Mouse (Mus musculus): ENCODE results near the gene Cabp4.

GRCm38 (mm10) chr19:4118350-4118749 lies 25.5 kb downstream of the Cabp4 start:
- no peak for TF ChIP-seq CTCF (IDR thresholded peaks at IDR 0.05)
- TF ChIP-seq EP300 (IDR thresholded peaks at IDR 0.05; ENCODE audit: insufficient read depth, low read depth, low read length): no peak
